Mouse (Mus musculus): ENCODE results near the gene 1810010D01Rik.

1810010D01Rik gene

DNA sequence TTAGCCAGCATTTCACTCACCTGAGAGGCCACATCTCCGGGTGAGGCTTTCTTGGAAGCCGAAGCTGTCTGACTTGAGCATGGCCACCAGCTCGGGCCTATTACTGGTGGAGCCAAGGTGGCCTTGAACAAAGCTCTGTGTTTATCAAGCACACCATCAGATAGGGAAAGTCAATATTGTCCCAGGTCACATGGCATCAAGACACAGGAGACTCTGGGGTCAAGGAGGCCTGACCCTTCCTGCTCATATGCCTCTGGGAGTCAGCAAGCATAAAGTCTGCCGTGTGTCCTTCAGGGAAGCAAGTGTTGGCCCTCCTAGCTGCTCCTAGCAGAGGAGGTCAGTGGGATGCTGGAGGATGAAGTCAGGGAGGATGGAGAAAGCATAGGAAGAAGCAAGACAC is at the start of gene 1810010D01Rik:
TSS of gene 1810010D01Rik (minus strand) at position 114 of the 400 bp plus-strand sequence.
- DNase-seq (ENCODE audit: low spot score) = no peak

DNA sequence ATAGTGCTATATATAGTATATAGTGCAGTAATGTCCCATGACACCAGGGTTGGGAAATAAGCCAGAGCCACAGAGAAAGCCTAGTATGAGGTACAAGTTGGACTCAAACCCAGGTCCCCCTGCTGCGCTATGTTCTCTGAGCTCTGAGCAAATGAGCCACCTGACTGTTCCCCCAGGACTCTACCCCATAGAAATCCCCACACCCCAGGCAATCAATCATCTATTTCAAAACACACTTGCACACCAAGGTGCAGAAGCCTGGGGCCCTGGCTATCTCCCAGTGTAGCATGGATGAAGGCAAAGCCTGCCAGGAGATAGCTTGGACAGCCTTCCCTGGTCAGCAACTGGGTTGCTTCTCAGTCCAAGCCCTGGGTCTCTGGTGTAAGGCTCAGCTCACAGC is 48.2 kb upstream of the 1810010D01Rik start:
- no peak for DNase-seq (ENCODE audit: low spot score)

DNA sequence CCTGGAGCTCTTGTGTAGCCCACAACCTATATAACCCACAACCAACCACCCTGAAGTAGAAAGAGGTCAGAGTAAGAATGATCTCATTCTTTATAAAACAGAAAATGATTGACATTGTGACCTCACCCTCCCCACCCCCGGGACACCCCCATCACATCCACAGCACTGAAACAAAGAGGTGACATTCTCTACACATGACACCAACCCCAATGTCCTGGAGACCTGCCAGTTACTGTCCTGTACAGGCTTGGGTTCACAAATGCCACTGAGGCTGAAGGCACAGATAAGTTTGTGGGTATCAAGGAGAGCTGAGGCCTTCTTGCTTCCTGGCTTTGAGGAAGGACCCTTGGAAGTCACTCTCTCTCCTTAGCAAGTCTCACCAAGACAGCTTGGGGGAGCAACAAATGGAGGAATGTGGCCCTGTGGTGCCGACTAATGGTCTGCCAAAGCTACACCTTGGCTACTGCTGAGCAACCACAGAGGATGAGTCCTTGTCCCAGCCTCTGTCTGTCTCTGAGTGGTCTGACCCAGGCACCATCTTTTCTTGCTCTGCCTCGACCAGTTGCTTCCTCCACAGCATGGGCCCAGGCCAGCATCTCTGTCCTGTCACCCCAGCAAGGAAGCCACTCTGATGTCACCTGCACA is 46.2 kb upstream of the 1810010D01Rik start:
- no peak for DNase-seq (ENCODE audit: low spot score)

DNA sequence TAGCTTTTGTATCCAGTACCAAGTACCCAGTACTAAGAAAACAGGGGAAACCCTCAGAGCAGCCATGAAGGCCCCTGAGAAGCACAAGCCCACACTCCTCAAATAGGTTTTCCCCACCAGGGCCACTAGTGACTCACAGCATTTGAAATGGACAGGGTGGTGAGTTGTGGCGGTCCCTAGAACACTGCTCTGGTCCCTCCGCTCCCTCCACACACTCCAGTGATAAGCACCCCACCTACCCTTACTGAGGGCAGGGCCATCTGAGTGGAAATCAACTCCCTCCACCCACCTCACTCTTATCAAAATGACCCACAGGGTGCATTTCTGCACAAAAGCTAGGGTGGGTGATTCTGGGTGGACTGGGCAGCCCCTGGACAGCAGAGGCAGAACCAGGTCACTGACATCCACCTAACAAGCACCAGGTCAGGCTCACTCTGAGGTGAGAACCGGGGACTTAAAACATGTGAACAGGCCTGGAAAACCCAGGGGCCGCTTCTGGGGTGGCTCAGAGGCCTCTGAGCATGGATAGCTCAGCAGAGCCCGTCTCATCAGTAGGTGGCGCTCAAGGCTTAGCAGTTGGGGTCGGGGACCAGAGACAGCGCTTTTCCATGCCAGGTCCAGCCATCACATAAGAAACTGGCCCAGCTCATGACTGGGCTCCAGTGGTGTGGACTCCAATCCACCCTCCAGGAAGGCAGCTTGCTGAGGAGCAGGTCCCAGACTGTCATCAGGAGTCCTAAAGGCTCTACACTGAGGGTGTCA is 45.0 kb upstream of the 1810010D01Rik start:
- peak; percentile 70 for DNase-seq (ENCODE audit: low spot score)

DNA sequence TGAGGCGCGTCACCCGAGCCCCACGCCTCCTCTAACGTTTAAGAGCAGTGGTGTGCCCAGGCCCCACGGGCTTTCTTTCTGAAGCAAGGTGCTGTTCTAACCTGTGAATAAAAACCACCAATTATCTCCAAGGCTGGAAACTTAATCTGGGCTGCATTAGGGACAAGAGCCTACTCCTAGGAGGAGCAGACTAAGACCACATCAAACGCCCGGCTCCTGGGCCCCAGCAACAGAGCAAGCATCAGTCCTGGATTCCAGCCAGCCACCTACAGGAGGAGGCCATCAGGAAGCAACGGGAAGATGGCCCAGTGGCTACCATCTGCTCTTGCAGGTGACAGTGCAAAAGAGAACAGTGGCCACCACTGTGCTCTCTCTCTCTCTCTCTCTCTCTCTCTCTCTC is 42.3 kb upstream of the 1810010D01Rik start:
- DNase-seq (ENCODE audit: low spot score) = no peak

DNA sequence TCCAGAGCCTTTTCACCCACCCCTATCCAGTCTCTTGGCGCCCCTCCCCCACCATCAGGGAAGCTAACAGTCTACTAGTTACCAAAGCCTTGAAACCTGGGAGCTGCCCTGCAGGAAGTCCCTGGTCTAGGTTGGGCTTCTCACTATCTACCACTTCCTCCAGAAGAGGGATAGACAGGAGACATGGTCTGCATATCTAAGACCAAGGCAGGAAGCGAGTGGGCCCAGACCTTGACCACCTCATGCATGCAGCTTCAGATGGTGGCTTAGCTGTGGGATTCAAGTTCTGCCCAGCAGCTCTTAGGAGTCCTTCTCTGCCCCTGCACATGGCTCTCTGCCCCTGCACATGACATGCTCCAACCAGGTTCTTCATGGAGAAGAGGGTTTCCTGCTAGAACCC is 41.0 kb upstream of the 1810010D01Rik start:
- no peak for DNase-seq (ENCODE audit: low spot score)

DNA sequence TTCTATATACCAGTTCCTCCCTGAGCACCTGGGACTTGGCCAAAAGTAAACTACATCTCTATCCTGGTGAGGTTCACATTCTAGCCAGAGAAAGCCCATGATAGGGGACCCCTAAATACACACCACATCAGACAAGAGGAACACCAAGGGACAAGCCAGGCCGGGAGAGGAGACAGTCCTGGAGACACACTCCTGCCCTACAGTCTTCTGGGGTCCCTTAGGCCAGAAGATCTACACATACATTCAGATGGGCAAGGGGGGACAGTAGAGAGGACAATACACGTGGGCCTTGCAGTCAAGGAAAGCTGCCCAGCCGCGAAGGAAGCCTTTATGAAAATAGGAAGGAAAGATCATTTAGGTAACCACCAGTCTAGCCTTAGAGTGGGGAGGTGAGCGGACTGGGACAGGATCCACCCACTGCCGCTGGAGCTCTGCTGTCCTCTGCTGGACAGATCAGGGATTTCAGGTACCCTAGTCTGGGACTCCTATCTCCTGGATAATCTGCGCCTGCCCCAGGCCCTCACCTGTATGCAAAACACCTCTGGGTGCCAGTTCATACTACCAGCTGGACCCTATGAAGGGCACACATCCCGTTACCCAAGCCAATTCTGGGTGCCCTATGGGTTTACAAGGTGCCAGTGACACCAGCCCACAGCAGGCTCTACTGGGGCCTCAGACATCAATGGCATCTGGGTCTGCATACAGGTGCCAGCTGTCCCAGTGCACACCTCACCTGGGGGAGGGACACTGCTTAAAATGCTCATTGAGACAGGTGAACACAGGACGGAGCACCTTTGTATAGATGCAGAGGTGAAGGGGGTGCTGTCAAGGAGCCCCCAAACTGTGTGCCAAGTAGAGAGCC is 35.2 kb upstream of the 1810010D01Rik start:
- peak; percentile 67 for DNase-seq (ENCODE audit: low spot score)

DNA sequence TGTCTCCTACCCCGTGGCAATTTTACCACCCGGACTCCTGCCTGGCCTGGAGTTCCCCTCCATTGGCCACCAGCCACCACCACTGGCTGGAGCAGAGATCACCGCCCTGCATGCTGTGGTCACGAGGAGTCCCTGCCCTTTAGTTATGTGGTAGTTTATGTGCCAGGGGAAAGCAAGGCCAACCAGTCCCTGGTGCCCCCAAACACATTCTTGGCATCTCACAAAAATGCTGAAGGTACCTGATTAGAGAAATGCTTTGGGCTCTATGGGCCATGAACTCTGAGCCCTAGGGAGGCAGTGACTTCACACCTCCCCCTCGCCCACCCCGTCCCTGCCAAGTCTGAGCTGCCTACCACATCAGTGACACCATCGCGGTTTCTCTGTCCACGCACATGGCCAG is 34.1 kb upstream of the 1810010D01Rik start:
- no peak for DNase-seq (ENCODE audit: low spot score)

DNA sequence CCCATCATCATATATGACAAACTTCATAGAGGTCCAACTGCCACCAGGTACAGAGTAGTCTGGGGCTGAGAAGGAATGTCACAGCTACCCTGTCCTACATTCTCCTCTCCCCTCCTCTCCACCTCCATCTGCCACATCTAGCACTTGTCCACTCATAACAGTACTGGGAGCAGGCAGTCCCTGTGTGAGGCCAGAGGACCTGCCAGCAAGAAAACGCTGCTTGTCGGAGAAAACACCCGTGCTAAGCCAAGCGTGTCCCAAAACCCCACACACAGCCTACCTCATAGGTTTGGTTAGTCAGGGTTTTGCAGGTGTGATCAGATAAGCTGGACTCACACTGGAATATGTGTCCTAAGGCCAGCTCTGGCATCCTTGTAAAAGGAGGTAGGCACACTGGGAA is 33.0 kb upstream of the 1810010D01Rik start:
- DNase-seq (ENCODE audit: low spot score) = no peak

DNA sequence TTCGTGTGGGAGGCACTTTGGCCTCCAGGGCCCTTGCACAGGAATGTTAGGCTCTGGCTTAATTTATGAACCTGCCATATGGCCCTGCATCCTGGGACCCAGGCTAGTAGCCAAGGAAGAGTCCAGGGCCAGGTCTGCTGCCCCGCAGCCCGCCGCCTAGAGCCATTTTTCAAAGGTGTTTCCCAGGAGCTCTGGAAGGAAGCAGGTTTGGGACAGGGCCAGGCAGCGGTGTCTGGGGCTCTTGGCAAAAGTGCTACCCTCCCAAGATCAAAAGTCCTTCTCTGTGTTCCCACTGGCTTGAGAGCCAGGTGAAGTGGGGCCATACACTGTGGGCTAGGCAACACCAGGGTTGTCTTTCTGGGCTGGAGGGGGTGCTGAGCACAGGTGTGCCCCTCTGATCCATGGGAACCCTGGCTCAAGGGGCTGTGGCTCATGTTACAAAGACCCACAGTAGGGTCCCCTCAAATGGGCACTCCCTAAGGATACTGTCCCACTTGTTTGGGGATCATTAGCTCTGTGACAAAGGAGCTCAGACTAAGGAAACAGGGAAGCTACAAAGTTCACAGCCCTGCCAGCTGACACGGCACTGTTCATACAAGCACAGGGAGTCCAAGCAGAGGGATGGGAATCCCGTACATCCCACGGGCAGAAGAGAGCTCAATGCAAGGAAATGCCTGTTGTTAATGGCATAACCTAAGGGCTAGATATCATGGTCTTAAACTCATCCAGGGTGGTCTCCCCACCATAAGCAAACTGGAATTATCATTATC is 32.0 kb upstream of the 1810010D01Rik start:
- DNase-seq (ENCODE audit: low spot score) = no peak

DNA sequence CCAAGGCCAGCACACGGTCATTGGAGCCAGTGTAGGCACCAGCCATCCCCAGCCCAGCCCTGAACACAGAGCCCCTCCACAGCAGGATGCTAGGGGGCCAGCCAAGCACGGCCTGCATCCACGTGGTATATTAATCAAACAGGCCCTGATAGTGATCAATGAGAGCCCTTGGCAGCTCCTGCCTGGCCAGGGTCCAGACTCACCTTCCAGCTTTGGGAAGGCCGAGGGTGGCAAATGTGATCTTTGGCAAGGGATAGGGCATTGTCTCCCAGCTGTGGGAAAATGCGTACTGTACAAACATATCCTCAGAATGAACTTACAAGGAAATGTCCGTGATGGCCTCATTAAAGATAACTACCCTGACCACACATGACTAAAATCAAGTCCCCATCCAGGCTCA is 31.2 kb upstream of the 1810010D01Rik start:
- no peak for DNase-seq (ENCODE audit: low spot score)

DNA sequence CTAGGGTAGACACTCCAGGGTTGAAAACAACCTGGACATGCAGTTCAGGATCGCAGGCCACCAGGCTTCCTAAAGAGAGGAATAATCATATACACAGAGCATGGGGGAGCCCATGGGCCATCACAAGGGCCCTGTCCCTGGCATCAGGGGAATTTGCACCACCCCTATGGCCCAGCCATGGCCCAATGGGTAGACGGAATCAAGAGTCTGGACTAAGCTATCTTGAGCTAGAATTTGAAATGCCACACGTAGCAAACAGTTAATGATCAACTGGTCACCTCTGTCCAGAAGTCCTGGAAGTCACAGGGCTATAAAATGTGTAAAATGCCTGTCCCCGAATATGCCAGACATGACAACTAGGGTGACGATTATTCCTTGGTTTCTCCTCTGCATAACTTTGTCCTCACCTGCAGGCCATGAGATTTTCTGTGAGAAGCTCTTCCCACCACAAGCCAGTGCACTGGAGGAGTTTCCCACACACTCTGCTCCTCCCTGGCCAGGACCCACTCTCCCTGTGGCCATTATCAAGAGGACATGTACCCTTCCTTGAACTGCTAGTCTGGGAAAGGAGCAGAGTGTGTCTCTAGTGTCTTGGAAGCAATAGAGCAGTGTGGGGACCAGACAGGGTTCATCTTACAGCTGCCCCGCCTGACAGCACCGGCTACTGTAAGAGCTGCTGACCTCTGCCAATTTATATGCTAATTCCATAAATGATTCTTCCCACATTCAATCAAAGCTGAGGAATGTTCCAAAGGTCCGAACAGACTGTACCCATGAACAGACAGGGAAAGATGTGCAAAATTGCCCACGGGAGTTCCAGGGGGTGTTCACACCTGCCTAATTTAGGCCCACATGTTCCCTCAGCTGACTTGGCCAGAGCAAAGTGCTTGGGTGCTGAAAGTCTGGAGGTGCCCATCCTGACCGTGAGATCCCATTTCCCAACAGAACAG is 27.2 kb upstream of the 1810010D01Rik start:
- no peak for DNase-seq (ENCODE audit: low spot score)

DNA sequence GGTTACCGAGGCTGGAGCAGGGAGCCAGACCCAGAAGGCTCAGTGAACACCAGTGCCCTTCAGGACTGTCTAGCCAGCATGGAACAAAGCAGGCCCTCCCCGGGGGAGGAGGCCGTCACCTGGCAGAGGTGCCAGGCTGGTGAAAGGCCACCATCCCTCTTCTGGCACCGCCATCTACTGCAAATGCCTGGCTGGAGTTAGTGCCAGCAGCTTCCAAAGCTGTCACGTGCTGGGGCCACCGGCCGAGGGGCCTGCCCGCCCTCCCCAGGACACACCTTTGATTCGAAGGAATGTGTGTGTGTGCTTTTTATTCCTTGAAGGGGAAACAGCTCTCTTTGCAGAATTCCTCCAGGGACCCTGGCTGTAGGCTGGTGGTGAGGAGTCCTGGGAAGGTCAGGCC is 23.7 kb upstream of the 1810010D01Rik start:
- DNase-seq (ENCODE audit: low spot score) = no peak

DNA sequence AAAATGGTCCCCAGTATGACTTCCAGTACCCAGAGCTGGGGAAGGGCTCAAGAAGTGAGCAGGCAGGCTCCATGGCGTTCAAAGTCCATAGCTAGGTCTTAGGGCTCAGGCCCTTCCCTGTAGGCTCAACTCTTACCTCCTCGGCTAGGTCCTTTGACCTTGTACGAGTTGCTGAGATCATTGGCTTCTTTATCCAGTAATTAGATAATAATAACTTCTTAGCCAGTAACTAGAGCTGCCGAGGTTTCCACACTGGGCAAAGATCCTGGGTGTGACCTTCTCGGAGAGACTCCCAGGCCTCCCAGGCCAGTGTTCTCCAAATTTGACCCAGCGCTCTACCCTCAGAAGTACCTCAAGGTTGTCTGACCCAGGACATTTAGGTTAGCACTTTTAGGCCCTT is 18.7 kb upstream of the 1810010D01Rik start:
- DNase-seq (ENCODE audit: low spot score) = no peak

DNA sequence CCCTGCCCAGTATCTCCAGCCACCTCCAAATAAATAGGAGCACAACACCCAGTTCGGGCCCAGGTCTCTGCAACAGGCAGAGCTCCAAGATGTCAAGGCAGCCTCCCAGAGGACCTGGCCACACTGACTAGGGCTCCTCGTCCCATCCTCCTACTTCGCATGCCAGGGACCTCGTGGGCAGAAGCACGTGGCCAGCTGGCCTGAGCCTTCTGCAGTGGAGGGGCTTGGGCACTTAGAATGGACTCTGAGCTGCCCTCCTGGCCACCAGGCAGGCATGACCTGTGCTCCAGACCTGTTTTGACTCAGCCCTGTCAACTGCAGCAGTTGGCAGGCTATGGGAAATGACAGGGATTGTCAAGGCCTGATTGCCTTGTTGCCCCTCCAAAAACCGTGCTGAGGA is 17.7 kb upstream of the 1810010D01Rik start:
- no peak for DNase-seq (ENCODE audit: low spot score)

DNA sequence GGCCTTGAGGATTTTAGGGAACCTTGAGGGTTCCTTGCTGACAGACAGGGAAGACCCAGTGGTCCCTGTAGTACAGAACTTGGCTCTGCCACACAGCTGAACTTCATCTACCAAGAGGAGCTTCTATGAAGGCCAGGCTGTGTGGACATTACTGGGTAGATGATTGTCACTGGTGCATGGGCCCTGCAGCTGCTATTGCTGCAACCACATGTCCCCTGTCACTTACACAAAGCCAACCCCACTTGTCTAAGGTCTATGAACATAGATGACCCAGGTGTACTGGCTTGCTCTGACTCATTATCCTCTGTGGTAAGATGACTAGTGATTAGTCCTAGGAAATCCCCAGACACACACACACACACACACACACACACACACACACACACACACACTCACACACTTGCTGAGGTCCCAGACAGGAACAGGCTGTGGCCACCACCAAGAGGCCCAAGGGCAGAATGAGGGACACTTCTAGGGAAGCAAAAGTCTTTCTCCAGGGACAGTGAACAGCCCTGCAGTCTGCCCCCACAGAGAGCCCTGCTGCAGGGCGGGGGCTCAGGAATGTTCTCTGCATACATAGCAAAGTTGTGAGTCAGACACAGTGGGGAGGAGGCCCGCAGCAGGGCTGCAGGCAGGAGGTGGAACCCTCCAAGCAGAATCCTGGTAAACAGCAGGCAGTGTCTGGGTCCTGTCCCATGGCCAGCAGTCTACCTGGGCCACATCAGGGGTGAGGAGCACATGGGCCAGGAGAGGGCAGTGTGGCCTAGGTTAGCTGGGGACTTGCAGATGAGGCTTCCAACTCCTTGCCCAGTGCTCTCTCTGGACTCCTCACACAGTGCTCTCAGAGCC is 14.1 kb upstream of the 1810010D01Rik start:
- DNase-seq (ENCODE audit: low spot score) = peak; percentile 23

DNA sequence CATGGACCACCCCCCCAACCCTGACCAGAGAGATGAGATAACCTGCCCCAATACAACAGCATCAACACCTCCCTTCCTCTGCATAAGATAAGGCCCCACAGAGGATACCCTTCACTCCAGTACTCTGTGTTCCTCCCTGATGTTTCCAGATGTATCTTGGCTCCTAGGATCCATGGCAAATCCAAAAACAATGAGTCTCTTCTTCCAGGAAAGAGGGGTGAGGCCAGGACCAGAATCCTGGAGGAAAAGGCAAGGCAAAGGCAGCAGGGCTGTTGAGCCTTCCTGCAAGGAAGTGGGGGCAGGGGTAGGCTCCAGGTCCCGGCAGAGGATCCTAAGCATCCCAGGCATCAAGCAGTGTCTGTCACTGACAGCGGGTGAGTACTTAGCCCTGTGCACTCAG is 13.4 kb upstream of the 1810010D01Rik start:
- DNase-seq (ENCODE audit: low spot score) = no peak

DNA sequence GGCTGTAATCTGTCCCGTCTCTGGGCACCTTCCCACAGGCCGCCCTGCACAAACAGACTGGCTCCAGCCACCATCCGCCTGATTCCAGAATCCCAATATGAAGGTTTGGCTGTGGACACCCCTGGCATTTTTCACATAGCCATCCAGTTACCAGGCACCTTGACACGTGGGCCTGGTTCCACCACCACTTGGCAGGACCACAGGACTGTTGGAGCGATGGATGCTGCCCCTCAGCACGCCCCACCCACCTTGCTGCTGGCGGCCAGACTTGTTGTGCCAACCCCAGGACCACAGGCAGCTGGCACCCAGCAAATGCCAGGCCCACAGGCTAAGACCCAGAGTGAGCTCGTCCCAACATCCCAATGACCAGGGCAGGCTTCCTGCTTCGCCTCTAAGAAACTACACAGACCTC is 11.5 kb upstream of the 1810010D01Rik start:
- DNase-seq (ENCODE audit: low spot score) = no peak

DNA sequence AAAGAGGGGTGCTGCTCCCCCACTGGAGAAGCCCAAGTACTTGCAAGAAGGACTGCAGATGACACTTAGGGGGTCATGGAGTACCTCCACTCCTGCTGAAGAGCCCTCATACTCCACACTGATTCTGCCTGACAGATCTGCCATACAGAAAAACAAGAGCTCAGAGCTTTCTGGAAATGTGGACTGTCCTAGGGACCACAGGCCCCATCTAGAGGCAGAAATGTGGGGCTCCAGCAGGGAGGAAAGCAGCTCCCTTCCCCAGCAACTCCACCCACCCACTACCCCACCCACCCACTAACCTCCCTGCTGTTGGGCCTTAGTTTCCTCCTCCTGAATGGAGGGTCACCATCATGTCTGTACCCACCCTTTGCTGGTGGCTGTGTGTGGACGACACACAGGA is 8.7 kb upstream of the 1810010D01Rik start:
- DNase-seq (ENCODE audit: low spot score) = no peak

DNA sequence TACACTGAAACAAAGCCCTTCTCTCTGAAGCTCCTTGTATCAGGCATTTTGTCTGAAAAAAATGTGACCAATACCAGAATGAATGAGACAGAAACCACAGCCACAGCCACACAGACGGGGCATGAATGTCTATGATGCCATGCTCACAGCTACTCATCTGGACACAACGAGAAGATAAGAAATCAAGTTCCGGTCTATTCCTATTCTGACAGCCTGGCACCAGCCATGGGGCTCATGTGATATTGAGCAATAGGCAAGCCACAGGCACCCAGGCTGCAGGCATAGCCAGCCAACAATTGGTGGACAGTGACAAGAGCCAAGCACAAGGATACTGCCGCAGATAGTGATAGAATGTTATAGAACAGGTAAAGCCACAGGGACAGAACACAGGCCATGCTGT is 7.6 kb upstream of the 1810010D01Rik start:
- DNase-seq (ENCODE audit: low spot score) = no peak
